Mouse (Mus musculus): Measurements from ENCODE around the gene Xpo4. TPM values are rescaled to one million over a fixed set of nuclear protein-coding genes. Genes with fewer than 3 reads are reported as not detected.

The Xpo4 gene
- total RNA-seq, 1 experiment, result 42.2 TPM

- TF ChIP-seq MAFK (IDR thresholded peaks at IDR 0.05; ENCODE audit: insufficient read depth, low read depth, low read length) (no peak), ZC3H11A (IDR thresholded peaks at IDR 0.05; ENCODE audit: borderline replicate concordance, low read depth, low read length) (no peak), ZNF384 (IDR thresholded peaks at IDR 0.05; ENCODE audit: low read depth, low read length) (no peak), HCFC1 (IDR thresholded peaks at IDR 0.05; ENCODE audit: borderline replicate concordance, insufficient read depth, low read length) (no peak), CHD2 (IDR thresholded peaks at IDR 0.05; ENCODE audit: low read depth, low read length) (no peak)
- DNase-seq (ENCODE audit: low read depth, low spot score), result no peak
- no peaks in the 10 kb centered on the region for H3K9me3 ChIP-seq (ENCODE audit: control insufficient read depth, insufficient read depth, low read depth, low read length)
Measured at GRCm38 (mm10) chr14:57555471-57556070, 109.7 kb downstream of the Xpo4 start.

GRCm38 (mm10) chr14:57554434-57554833 is 110.8 kb downstream of the Xpo4 start:
- Histone ChIP-seq H3K4me3 (ENCODE audit: insufficient read depth in 1 of 2, low read depth in 1 of 2, low read length in 2 of 2, poor library complexity in 1 of 2, severe bottlenecking in 1 of 2) (no peak overlapping the region), H3K36me3 (ENCODE audit: control insufficient read depth, insufficient read depth, low read length, poor library complexity, severe bottlenecking) (peaks cover 10% of the 10 kb centered on the region; the same call in 1 of the 2 replicates), H3K4me1 (ENCODE audit: control insufficient read depth in 2 of 2, insufficient read depth in 2 of 2, low read length in 2 of 2, poor library complexity in 1 of 2) (peaks cover 0 to 8% of the 10 kb centered on the region in 2 experiments; a peak in 1 of 4 replicates), H3K9ac (ENCODE audit: insufficient read depth, low read depth, low read length, poor library complexity, severe bottlenecking) (no peak overlapping the region), H3K9me3 (ENCODE audit: control insufficient read depth, insufficient read depth, low read depth, low read length) (no peaks in the 10 kb centered on the region), H3K27ac (ENCODE audit: insufficient read depth, low read depth, low read length, poor library complexity, severe bottlenecking) (no peak overlapping the region)
- in situ Hi-C loops (cut with MboI; ENCODE audit: low sequenced_read_pairs in 2 of 2, unreplicated experiment in 2 of 2), result no loop called here
- no peak for DNase-seq (ENCODE audit: low read depth, low spot score)
- TF ChIP-seq HCFC1 (IDR thresholded peaks at IDR 0.05; ENCODE audit: borderline replicate concordance, insufficient read depth, low read length) (no peak), ZC3H11A (IDR thresholded peaks at IDR 0.05; ENCODE audit: borderline replicate concordance, low read depth, low read length) (no peak), CHD2 (IDR thresholded peaks at IDR 0.05; ENCODE audit: low read depth, low read length) (no peak), ZNF384 (IDR thresholded peaks at IDR 0.05; ENCODE audit: low read depth, low read length) (no peak), MAFK (IDR thresholded peaks at IDR 0.05; ENCODE audit: insufficient read depth, low read depth, low read length) (no peak)

More at GRCm38 (mm10) chr14:57555471-57556070, 109.7 kb downstream of the Xpo4 start:
- Histone ChIP-seq H3K27ac (ENCODE audit: insufficient read depth, low read depth, low read length, poor library complexity, severe bottlenecking) (no peak overlapping the region), H3K36me3 (ENCODE audit: control insufficient read depth, insufficient read depth, low read length, poor library complexity, severe bottlenecking) (peaks cover 5% of the 10 kb centered on the region; the same call in 1 of the 2 replicates), H3K4me3 (ENCODE audit: insufficient read depth in 1 of 2, low read depth in 1 of 2, low read length in 2 of 2, poor library complexity in 1 of 2, severe bottlenecking in 1 of 2) (no peak overlapping the region), H3K4me1 (ENCODE audit: control insufficient read depth in 2 of 2, insufficient read depth in 2 of 2, low read length in 2 of 2, poor library complexity in 1 of 2) (peaks cover 0 to 8% of the 10 kb centered on the region in 2 experiments; a peak in 1 of 4 replicates), H3K9ac (ENCODE audit: insufficient read depth, low read depth, low read length, poor library complexity, severe bottlenecking) (no peak overlapping the region)
- in situ Hi-C loops (cut with MboI; ENCODE audit: low sequenced_read_pairs in 2 of 2, unreplicated experiment in 2 of 2), result no loop called here

- Histone ChIP-seq H3K9me3 (ENCODE audit: control insufficient read depth, insufficient read depth, low read depth, low read length) (no peaks in the 10 kb centered on the region), H3K4me1 (ENCODE audit: control insufficient read depth in 2 of 2, insufficient read depth in 2 of 2, low read length in 2 of 2, poor library complexity in 1 of 2) (peaks cover 0 to 8% of the 10 kb centered on the region in 2 experiments; a peak in 1 of 4 replicates), H3K9ac (ENCODE audit: insufficient read depth, low read depth, low read length, poor library complexity, severe bottlenecking) (no peak overlapping the region), H3K27ac (ENCODE audit: insufficient read depth, low read depth, low read length, poor library complexity, severe bottlenecking) (no peak overlapping the region), H3K4me3 (ENCODE audit: insufficient read depth in 1 of 2, low read depth in 1 of 2, low read length in 2 of 2, poor library complexity in 1 of 2, severe bottlenecking in 1 of 2) (no peak overlapping the region), H3K36me3 (ENCODE audit: control insufficient read depth, insufficient read depth, low read length, poor library complexity, severe bottlenecking) (peaks cover 17% of the 10 kb centered on the region; the same call in 1 of the 2 replicates)
- no peak for DNase-seq (ENCODE audit: low read depth, low spot score)
- in situ Hi-C loops (cut with MboI; ENCODE audit: low sequenced_read_pairs in 2 of 2, unreplicated experiment in 2 of 2), result no loop called here
- TF ChIP-seq ZC3H11A (IDR thresholded peaks at IDR 0.05; ENCODE audit: borderline replicate concordance, low read depth, low read length) (no peak), HCFC1 (IDR thresholded peaks at IDR 0.05; ENCODE audit: borderline replicate concordance, insufficient read depth, low read length) (no peak)
Measured at GRCm38 (mm10) chr14:57552945-57553344, 112.3 kb downstream of the Xpo4 start.

GRCm38 (mm10) chr14:57547062-57547461 is 118.2 kb downstream of the Xpo4 start:
- in situ Hi-C loops (cut with MboI; ENCODE audit: low sequenced_read_pairs in 2 of 2, unreplicated experiment in 2 of 2), result no loop called here
- H3K27ac ChIP-seq (ENCODE audit: insufficient read depth, low read depth, low read length, poor library complexity, severe bottlenecking), result no peak overlapping the region
- H3K4me1 ChIP-seq (ENCODE audit: control insufficient read depth in 2 of 2, insufficient read depth in 2 of 2, low read length in 2 of 2, poor library complexity in 1 of 2), result peaks cover 5 to 21% of the 10 kb centered on the region in 2 experiments; a peak in 3 of 4 replicates
- DNase-seq (ENCODE audit: low read depth, low spot score), result no peak
- TF ChIP-seq CHD2 (IDR thresholded peaks at IDR 0.05; ENCODE audit: low read depth, low read length) (no peak), HCFC1 (IDR thresholded peaks at IDR 0.05; ENCODE audit: borderline replicate concordance, insufficient read depth, low read length) (no peak), ZC3H11A (IDR thresholded peaks at IDR 0.05; ENCODE audit: borderline replicate concordance, low read depth, low read length) (no peak), MAFK (IDR thresholded peaks at IDR 0.05; ENCODE audit: insufficient read depth, low read depth, low read length) (no peak), ZNF384 (IDR thresholded peaks at IDR 0.05; ENCODE audit: low read depth, low read length) (no peak)
- no peaks in the 10 kb centered on the region for H3K9me3 ChIP-seq (ENCODE audit: control insufficient read depth, insufficient read depth, low read depth, low read length)
- peaks cover 11% of the 10 kb centered on the region; the same call in 1 of the 2 replicates for H3K36me3 ChIP-seq (ENCODE audit: control insufficient read depth, insufficient read depth, low read length, poor library complexity, severe bottlenecking)
- H3K9ac ChIP-seq (ENCODE audit: insufficient read depth, low read depth, low read length, poor library complexity, severe bottlenecking), result no peak overlapping the region
- H3K4me3 ChIP-seq (ENCODE audit: insufficient read depth in 1 of 2, low read depth in 1 of 2, low read length in 2 of 2, poor library complexity in 1 of 2, severe bottlenecking in 1 of 2), result no peak overlapping the region

Data from ES-E14 (cell line).